Mouse (Mus musculus): Measurements from ENCODE around the gene Rpl21. TPM values are rescaled to one million over a fixed set of nuclear protein-coding genes. Genes with fewer than 3 reads are reported as not detected.

Rpl21 gene
- polyA plus RNA-seq, 1 experiment: 486 TPM

DNA sequence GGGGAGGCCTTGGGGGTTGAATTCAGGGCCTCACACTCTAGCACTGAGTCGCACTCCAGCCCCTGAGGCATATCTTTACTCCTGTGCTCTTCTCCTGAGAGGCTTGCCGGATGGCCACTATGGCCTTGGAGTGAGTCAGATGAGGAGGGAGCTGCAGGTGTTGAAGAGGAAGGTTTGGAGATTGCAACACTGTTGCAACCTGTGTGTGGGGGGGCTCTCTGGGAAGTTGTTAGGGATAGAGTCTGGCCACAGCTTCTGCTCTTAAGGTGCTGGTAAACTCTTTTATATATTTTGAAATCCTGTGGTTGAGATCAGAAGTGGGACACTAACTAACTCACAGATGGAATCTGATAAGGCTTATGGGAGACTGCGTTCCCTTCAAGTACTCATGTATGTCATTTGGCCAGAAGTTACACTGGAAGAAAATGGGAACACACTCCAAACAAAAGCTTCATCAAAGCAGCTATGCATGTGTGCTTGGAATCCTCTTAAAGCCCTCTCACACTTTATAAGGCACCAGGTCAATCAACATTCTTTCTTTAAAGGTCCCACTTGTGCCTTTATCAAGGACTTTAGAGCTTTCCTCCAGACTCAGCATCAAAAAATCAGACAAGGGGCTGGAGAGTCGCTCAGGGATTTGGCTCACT, 16.4 kb downstream of the Rpl21 start:
- H3K79me3 ChIP-seq (ENCODE audit: low read depth): no peaks in the 10 kb centered on the region
- peaks cover 8% of the 10 kb centered on the region for H3K36me3 ChIP-seq (ENCODE audit: control insufficient read depth, insufficient read depth)
- H3ac ChIP-seq (ENCODE audit: control insufficient read depth, insufficient read length, low read depth): no peak overlapping the region
- no peaks in the 10 kb centered on the region for H3K79me2 ChIP-seq (ENCODE audit: control insufficient read depth, insufficient read depth)
- TF ChIP-seq CEBPB (IDR thresholded peaks at IDR 0.05; ENCODE audit: low read depth) (no peak), FOSL1 (IDR thresholded peaks at IDR 0.05; ENCODE audit: insufficient read depth, low read length, poor library complexity, severe bottlenecking) (no peak), USF1 (IDR thresholded peaks at IDR 0.05; ENCODE audit: low read depth) (no peak), MAX (IDR thresholded peaks at IDR 0.05) (no peak), CTCF (IDR thresholded peaks at IDR 0.05; ENCODE audit: control insufficient read depth, insufficient read depth, insufficient read length) (no peak), MYOG (IDR thresholded peaks at IDR 0.05; ENCODE audit: control insufficient read depth, extremely low read depth, insufficient read length) (no peak), MYOD1 (IDR thresholded peaks at IDR 0.05; ENCODE audit: control insufficient read depth, insufficient read length, low read depth) (no peak)
- no peak overlapping the region for H3K4me3 ChIP-seq (ENCODE audit: insufficient read depth, poor library complexity, severe bottlenecking)
- no peaks in the 10 kb centered on the region for H3K27me3 ChIP-seq (ENCODE audit: control insufficient read depth, insufficient read depth, insufficient read length)

- Histone ChIP-seq H3K79me2 (ENCODE audit: control insufficient read depth, insufficient read depth) (no peaks in the 10 kb centered on the region), H3ac (ENCODE audit: control insufficient read depth, insufficient read length, low read depth) (no peak overlapping the region), H3K4me3 (ENCODE audit: insufficient read depth, poor library complexity, severe bottlenecking) (no peak overlapping the region), H3K79me3 (ENCODE audit: low read depth) (no peaks in the 10 kb centered on the region), H3K27me3 (ENCODE audit: control insufficient read depth, insufficient read depth, insufficient read length) (no peaks in the 10 kb centered on the region), H3K36me3 (ENCODE audit: control insufficient read depth, insufficient read depth) (no peaks in the 10 kb centered on the region)
- no peak for TF ChIP-seq FOSL1 (IDR thresholded peaks at IDR 0.05; ENCODE audit: insufficient read depth, low read length, poor library complexity, severe bottlenecking)
- no peak for TF ChIP-seq MYOG (IDR thresholded peaks at IDR 0.05; ENCODE audit: control insufficient read depth, extremely low read depth, insufficient read length)
- no peak for TF ChIP-seq USF1 (IDR thresholded peaks at IDR 0.05; ENCODE audit: low read depth)
- TF ChIP-seq MAX (IDR thresholded peaks at IDR 0.05): no peak
- no peak for TF ChIP-seq CTCF (IDR thresholded peaks at IDR 0.05; ENCODE audit: control insufficient read depth, insufficient read depth, insufficient read length)
- TF ChIP-seq CEBPB (IDR thresholded peaks at IDR 0.05; ENCODE audit: low read depth): no peak
- no peak for TF ChIP-seq MYOD1 (IDR thresholded peaks at IDR 0.05; ENCODE audit: control insufficient read depth, insufficient read length, low read depth)
Measured at GRCm38 (mm10) chr5:146856106-146856505, 23.4 kb downstream of the Rpl21 start.

- no peaks in the 10 kb centered on the region for H3K79me2 ChIP-seq (ENCODE audit: control insufficient read depth, insufficient read depth)
- TF ChIP-seq MAX (IDR thresholded peaks at IDR 0.05) (no peak), USF1 (IDR thresholded peaks at IDR 0.05; ENCODE audit: low read depth) (no peak), CEBPB (IDR thresholded peaks at IDR 0.05; ENCODE audit: low read depth) (no peak), MYOD1 (IDR thresholded peaks at IDR 0.05; ENCODE audit: control insufficient read depth, insufficient read length, low read depth) (no peak), MYOG (IDR thresholded peaks at IDR 0.05; ENCODE audit: control insufficient read depth, extremely low read depth, insufficient read length) (no peak), FOSL1 (IDR thresholded peaks at IDR 0.05; ENCODE audit: insufficient read depth, low read length, poor library complexity, severe bottlenecking) (no peak), CTCF (IDR thresholded peaks at IDR 0.05; ENCODE audit: control insufficient read depth, insufficient read depth, insufficient read length) (no peak)
- no peak overlapping the region for H3K4me3 ChIP-seq (ENCODE audit: insufficient read depth, poor library complexity, severe bottlenecking)
- no peaks in the 10 kb centered on the region for H3K79me3 ChIP-seq (ENCODE audit: low read depth)
- no peaks in the 10 kb centered on the region for H3K27me3 ChIP-seq (ENCODE audit: control insufficient read depth, insufficient read depth, insufficient read length)
- no peaks in the 10 kb centered on the region for H3K36me3 ChIP-seq (ENCODE audit: control insufficient read depth, insufficient read depth)
- no peak overlapping the region for H3ac ChIP-seq (ENCODE audit: control insufficient read depth, insufficient read length, low read depth)
Measured at GRCm38 (mm10) chr5:146857620-146858019, 24.9 kb downstream of the Rpl21 start.

GRCm38 (mm10) chr5:146858772-146859171, 26.1 kb downstream of the Rpl21 start:
- no peaks in the 10 kb centered on the region for H3K27me3 ChIP-seq (ENCODE audit: control insufficient read depth, insufficient read depth, insufficient read length)
- no peak overlapping the region for H3K4me3 ChIP-seq (ENCODE audit: insufficient read depth, poor library complexity, severe bottlenecking)
- no peaks in the 10 kb centered on the region for H3K79me3 ChIP-seq (ENCODE audit: low read depth)
- H3K79me2 ChIP-seq (ENCODE audit: control insufficient read depth, insufficient read depth): no peaks in the 10 kb centered on the region
- no peak for TF ChIP-seq CTCF (IDR thresholded peaks at IDR 0.05; ENCODE audit: control insufficient read depth, insufficient read depth, insufficient read length)
- no peak for TF ChIP-seq USF1 (IDR thresholded peaks at IDR 0.05; ENCODE audit: low read depth)
- TF ChIP-seq MYOD1 (IDR thresholded peaks at IDR 0.05; ENCODE audit: control insufficient read depth, insufficient read length, low read depth): no peak
- TF ChIP-seq MYOG (IDR thresholded peaks at IDR 0.05; ENCODE audit: control insufficient read depth, extremely low read depth, insufficient read length): no peak
- TF ChIP-seq CEBPB (IDR thresholded peaks at IDR 0.05; ENCODE audit: low read depth): no peak
- no peak for TF ChIP-seq FOSL1 (IDR thresholded peaks at IDR 0.05; ENCODE audit: insufficient read depth, low read length, poor library complexity, severe bottlenecking)
- no peak for TF ChIP-seq MAX (IDR thresholded peaks at IDR 0.05)
- no peaks in the 10 kb centered on the region for H3K36me3 ChIP-seq (ENCODE audit: control insufficient read depth, insufficient read depth)
- H3ac ChIP-seq (ENCODE audit: control insufficient read depth, insufficient read length, low read depth): no peak overlapping the region

GRCm38 (mm10) chr5:146859246-146859645, 26.6 kb downstream of the Rpl21 start:
- Histone ChIP-seq H3ac (ENCODE audit: control insufficient read depth, insufficient read length, low read depth) (no peak overlapping the region), H3K27me3 (ENCODE audit: control insufficient read depth, insufficient read depth, insufficient read length) (no peaks in the 10 kb centered on the region), H3K36me3 (ENCODE audit: control insufficient read depth, insufficient read depth) (no peaks in the 10 kb centered on the region), H3K79me3 (ENCODE audit: low read depth) (no peaks in the 10 kb centered on the region), H3K79me2 (ENCODE audit: control insufficient read depth, insufficient read depth) (no peaks in the 10 kb centered on the region), H3K4me3 (ENCODE audit: insufficient read depth, poor library complexity, severe bottlenecking) (no peak overlapping the region)
- TF ChIP-seq MAX (IDR thresholded peaks at IDR 0.05) (no peak), MYOG (IDR thresholded peaks at IDR 0.05; ENCODE audit: control insufficient read depth, extremely low read depth, insufficient read length) (no peak), MYOD1 (IDR thresholded peaks at IDR 0.05; ENCODE audit: control insufficient read depth, insufficient read length, low read depth) (no peak), CEBPB (IDR thresholded peaks at IDR 0.05; ENCODE audit: low read depth) (no peak), FOSL1 (IDR thresholded peaks at IDR 0.05; ENCODE audit: insufficient read depth, low read length, poor library complexity, severe bottlenecking) (no peak), USF1 (IDR thresholded peaks at IDR 0.05; ENCODE audit: low read depth) (no peak), CTCF (IDR thresholded peaks at IDR 0.05; ENCODE audit: control insufficient read depth, insufficient read depth, insufficient read length) (no peak)

Data from C2C12 (cell line).